Mouse (Mus musculus) thymus, postnatal 4 days (tissue): ENCODE measurements around the gene Mllt11.

ENCODE experiments used
- DNase-seq: peaks from one replicate; pipeline ENCODE4 v3.0.0; 2021

Mllt11 gene

DNA sequence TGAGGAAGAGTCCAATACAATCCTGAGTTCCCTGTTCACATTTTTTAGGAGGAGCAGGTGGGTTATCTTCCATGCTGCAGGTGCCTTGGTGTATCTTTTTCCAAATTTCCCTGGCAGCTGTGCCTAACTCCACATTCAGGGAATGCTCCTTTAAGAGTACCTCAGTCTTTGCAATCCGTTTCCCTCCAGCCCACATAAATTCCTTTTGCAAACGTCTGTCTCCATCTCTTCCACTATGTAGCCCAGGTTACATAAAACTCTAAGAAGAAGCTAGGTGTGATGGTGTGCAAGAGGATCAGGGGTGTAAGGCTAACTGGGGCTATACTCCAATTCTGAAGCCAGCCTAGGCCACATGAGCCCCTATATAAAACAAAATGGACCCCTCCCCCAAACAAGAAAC, 11.1 kb upstream of the Mllt11 start:
- no peak for DNase-seq

DNA sequence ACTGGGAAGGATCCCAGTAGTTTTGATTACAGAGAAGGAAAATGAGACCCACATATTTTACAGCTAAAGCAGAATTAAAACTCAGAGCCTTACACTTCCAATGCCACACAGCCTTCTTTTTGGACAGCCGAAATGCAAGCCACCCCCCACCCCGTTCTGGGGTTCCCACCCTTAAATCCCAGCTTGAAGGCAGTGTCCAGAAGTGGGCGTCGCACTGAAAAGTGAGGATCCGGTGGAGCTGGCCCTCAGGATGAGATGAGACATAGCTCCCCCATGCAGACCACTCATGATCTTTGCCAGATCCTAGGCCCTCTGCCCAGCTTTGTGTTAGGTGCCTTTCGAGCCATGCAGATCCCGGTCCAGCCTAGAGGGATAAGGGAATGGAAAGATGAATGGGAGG, 9.5 kb upstream of the Mllt11 start, which contains the start of gene Gm128:
Gene Gm128, minus strand, starts transcription at position 101 of the 400 bp plus-strand sequence.
- no peak for DNase-seq

DNA sequence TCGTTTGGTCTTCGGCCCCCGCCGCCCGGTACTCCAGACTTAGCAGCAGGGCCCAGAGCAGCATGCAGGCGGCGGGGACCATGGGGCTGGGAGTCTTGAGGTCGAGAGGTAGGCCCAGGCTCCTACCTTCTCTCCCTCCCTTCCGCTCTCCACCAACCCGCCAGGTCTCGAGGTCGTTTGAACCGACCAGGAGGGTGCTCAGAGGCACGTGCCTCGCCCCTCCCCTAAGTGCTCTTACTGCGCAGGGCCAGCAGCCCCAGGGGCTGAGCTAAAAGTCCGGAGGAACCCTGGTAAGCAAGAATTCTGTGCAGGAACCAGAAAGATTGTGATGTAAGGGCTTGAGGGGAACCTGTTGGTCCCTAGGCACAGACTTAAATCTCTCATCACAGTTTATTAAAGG, 8.9 kb upstream of the Mllt11 start:
- no peak for DNase-seq

DNA sequence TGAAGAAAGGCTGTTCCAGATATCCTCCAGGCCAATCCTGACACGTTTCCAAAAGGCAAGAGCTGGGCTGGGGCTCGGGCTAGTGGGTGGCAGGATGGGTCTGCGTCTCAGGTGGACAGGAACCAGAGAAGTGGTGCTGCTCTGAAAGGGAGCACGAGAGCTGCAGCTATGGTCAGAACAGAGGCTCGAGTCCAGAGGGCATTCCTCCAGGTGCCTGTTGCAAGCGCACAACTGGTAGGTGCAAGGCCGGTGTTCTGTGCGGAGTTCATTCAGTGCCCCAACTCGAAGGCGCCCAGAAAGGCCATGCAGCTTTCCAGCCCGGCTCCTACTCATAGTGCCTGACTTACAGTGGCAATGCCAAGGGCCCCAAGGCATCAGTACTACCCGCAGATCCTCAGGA, 8.0 kb upstream of the Mllt11 start:
- DNase-seq: no peak

DNA sequence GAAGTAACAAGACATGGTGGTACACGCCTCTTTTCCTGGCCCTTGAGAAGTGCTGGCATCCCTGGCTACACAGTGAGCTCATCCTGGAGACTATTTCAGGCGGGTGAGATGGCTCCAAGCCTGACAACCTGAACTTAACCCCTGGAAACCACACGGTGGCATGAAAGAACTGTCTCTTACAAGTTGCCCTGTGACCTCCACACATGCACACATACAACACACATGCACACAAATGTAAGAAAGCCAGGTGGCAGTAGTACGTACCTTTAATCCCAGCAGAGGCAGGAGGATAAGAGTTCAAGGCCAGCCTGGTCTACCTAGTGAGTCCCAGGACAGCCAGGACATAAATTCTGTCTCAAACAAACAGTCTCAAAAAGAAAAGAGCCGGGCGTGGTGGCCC, 7.1 kb upstream of the Mllt11 start:
- DNase-seq: no peak

DNA sequence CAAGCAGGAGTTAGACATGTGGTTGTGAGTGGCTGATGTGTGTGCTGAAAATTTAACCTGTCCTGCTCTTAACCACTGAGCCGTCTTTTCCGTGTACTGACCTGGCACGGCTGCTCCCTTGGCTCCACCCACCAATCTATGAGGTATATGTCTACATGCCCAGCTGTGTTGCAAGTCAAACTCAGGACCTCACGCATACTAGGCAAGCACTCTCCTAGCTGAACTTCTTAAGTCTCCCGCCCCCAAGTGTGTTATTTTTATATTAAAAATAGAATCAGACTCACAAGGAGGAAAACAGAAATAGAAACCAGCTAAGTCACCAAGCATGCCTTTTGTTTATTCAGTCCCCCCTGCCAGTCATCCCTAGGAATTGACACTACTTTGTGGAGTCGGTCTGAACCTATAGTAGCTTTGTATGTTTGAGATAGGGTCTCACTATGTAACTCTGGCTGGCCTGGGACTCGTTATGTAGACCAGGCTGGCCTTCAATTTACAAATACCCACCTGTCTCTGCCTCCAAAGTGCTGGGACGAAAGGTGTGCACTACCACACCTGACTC, 5.6 kb upstream of the Mllt11 start:
- DNase-seq: no peak

DNA sequence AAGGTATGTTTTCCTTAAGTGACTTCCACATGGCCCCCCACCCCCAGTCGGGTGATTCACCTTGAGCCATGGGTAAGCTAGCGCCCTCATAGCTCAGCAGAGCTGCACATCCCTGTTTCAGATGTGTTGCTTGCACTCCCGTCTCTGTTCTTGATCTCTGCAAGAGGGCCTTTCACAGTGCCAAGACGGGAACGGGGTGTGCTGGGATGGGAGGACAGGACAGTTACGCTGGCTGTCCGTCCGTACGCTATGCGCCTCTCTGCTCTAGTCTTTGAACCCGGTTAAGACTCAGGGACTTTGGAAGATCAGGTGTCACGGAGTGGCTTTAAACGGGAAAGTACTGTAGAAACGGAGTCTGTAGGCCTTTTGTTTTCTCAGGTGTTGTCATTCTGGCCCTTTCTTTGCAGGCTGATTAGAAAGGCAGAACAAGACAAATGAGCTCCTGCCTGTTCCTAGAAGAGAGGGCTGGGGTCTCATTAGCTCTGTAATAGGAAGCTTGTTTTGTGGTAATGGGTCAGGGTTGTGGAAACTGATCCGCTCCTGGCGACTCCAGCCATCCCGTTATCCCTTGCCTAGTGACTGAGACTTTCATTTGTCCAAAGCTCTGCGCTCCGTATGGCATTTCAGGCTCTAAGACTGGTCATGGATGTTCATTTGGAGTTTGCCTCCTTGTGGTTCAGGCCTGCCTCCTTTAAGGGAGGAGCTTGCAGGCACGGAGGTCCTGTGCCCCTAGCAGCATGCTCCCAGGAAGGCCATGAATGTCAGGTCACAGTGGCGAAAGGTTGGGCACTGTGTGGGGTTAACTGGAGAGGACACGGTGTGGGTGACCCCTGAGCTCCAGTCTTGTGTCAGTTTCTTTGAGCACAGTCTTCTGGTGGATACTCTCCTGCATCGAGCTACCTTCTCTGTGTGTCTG, 3.7 kb upstream of the Mllt11 start:
- DNase-seq: no peak

DNA sequence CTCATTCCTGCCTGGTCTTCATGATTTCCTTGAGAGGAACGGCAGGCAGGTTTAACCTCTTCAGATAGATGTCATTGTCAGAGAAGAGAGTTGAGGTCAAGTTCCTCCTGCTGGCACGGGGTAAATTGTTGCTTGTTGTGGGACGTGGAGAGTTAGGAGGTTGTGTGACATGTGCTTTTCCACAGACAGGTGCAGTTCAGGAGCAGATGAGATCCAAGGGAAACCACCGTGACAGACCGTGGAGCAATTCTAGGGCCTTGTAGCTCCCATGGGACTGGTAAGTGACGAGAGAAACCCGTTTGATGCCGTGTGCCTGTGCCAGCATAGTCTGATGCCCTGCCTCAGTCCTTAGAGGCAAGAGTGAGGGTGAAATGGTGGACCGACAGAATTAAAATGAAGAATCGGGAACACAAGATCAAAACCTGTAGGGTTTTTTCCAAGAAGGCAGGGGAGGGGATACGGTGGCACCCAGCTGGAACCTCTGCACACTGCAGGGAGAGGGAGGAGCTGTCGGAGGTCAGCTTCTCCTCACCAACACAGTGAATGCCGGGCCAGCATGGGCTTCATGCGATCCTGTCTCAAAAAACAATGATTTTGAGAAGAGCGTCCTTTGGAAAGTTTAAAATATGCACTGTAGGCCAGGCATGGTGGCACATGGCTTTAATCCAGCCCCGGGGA, 1.5 kb upstream of the Mllt11 start:
- DNase-seq: no peak

DNA sequence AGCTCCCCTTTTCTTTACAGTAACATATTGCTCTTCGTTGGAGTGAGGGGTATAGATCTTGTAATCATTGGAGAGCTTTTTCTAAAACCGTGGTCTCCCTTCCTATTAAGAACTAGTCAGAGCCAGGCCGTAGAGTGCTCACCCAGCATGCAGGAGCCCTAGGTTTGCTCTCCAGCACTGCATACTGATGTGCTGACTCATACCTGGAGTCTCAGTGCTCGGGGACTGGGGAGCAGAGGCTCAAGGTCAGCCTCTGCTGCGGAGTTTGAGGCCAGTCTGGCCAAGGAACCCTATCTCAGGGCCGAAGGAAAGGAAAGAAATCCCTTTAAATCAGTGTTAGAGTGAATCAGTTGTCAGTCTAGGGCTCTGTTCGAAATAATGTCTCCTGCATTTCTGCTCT, 800 bp upstream of the Mllt11 start:
- DNase-seq: no peak

DNA sequence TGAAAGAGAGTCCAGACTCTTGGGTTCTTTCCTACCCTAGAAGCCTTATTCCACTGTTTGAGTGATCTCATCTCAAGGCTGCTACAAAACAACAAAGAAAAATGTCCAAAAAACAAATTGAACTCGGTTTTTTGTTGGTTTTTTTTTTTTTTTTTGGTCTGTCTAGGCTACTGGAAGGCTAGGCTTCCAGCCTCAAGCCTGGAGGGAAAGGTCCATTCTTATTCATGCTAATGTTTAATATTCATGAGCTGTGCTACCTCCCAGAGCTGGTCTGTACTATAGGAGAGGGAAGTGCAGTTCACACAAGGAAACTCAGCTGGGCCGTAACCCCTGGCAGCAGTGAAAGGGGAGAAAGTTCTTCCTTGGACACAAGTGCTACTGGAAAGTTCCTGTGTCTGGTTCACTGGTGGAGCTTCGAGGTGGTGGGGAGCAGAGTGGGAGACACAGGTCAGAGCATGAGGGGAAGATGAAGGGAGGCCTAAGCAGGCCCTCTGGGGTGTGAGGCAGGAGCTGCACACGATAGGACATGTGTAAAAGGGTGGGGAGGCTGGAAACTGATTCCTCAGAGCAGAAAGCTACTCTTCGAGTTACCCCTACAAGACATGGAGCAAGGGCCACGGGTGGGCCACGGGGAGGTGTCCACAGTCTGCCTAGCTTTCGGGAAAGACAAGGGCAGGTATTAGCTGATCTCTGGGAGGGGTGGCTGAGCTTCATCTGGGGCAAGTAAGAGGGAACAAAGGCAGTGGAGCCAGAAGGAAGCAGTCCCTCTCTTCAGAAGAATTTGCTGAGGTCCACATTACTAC, 1.3 kb downstream of the Mllt11 start:
- peak; percentile 53 for DNase-seq

DNA sequence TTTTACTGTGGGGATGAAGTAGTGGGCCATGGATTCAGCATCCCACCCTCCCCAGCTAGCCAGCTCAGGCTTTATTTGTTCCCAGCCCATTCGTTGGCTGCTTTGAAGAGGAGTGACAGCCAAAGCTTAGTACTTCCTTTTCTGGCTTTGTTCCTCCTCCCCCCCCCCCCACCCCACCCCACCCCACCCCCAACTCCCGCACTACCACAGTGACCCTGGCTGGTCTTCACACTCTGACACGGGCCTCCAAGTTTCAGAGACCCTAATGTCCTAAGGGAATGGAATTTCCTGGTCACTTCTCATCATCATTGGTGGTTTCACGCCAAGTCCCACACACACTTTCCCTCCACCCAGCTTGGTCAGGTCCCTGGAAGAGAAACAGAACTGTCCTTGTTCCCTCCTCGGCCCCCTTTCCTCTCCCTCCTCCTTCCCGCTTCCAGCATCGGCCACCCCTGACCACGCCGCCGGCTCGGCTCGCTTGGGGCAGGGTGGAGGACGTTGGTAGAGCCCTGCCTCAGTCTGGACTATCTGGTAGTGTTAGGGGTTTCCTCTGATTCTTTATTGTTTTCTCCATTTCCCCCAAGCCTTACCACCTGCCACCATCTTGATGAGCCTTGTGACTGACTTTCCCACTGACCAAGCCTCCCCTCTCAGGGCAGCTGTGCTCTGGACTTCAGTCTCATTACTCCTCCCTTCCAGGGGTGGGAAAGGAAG, 2.0 kb downstream of the Mllt11 start:
- peak; percentile 56 for DNase-seq

DNA sequence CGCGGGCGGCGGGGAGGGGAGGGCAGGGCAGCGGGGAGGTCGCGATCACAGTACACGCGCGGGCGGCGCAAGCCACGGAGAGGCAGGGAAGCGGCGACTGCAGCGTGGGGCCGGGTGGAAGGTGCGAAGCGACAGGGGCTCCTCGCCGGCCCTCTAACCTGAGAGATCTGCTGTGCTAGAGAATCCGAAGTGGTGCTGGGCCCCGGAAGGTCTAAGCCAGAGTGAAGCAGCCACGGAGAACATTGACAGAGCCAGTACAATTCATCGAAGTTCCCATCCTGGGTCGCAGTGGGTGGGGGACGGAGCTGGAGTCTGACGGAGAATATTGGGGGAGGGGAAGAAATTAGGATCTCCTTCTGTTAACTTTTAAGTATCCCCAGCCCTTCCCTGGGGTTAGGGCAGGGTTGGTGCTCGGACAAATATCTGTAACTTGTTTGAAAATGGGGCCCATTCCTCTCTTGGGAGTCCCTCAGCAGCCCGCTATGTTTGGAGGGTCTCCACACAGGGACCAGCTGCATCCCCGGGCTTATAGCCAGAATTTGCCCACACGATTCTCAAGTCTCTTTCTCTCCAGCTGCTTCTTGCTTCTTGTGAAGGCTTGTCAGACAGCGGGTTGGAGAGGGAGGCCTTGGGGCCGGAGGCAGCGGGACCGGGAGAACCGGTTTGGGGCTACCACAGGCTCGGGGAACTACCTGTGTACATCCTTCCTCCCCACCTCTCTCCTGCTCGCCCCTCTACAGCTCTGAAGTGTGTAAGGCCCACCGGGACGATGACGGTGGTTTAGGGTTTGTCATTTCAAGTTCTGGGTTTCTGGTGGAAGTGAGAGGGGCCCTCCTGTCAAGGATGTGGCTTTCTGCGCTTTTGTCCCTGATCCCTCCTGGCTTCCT, 2.8 kb downstream of the Mllt11 start:
- peak; percentile 63 for DNase-seq

DNA sequence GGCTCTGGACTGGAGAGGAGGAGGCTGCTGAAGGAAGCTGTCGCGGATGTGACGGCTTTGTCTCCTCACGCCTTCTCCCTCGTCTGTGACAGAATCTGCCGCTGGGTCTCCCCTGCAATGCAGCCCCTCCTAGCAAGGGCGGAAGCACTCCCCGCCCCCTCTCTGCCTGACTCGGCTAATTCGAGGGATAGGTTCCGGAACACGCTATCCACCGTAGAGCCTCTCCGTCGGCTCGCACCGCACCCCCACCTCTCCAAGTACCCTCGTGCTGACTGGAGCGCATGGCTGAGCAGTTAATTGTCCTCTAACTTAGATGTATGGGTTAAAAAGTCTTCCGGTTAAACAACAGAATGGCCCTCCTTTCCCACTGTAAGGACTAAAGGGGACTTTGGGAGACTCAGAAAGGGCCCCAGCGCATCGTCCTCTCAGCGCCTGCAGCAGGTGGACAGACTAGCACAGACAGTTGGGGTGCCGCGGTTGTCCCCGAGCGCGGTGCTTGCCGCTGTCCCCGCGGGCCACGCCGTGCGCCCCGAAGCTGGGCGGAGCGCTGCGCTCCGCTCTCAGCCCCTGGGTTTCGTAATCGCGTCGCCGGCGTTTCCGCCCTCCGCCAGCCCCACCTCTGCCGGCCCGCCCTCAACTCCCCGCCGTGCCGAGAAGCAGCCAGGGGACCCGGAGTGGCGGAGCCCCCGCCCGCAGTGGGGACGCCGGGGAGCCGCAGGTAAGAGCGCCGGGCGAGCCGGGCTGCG, 3.6 kb downstream of the Mllt11 start, which contains the start of gene Cdc42se1:
Gene Cdc42se1, plus strand, starts transcription at position 585 of the 746 bp plus-strand sequence.
- DNase-seq: peak; percentile 92

DNA sequence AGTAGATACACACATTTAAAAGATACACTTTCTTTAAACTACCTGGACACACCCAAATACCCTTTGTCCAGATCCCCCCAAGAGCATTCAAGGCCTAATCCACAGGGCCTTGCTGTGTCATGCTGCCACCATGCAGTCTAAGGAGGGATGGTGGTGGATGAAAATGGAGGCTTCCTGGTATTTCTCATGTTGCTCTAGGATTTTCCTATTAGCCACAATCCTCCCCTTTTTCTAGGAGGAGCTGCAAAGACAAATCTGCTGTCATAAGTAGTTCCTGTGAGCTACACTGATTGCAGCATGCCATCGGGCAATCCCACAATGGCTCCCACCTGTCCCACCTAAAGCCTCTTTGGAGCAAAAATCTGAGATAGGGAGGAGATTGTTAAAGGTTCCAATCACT, 4.8 kb downstream of the Mllt11 start:
- DNase-seq: no peak

DNA sequence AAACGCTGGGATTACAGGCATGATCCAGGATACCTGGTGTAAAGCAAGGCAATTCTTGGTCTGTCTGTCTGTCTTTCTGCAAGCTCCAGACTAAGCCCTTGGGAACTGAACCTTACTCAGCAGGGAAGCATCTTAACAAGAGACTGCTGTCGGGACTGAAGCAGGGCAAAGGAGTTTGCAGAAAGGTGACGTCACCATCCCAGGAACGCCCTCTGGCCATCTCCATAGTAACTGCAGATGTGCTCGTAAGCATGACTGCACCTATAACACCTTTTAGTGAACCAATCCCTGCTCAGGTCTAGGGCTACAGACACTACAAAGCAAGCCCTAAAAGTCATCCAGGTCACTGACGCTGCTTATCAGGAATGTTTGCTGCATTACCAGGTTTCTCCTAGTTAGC, 7.7 kb downstream of the Mllt11 start:
- no peak for DNase-seq

DNA sequence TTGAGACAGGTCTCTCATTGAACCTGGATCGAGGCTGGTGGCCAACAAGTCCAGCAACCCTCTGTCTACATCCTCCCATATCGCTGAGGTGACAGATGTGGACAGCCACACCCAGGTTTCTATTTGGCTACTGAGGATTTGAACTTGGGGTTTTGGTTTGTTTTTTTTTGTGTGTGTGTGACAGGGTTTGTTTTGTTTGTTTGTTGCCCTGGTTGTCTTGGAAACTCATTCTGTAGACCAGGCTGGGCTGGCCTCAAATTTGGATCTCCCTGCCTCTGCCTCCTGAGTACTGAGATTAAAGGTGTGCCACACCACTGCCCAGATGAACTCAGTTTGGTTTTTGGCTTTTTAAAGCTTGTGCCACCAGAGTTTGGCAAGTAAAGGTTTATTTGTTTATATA, 8.9 kb downstream of the Mllt11 start:
- no peak for DNase-seq

DNA sequence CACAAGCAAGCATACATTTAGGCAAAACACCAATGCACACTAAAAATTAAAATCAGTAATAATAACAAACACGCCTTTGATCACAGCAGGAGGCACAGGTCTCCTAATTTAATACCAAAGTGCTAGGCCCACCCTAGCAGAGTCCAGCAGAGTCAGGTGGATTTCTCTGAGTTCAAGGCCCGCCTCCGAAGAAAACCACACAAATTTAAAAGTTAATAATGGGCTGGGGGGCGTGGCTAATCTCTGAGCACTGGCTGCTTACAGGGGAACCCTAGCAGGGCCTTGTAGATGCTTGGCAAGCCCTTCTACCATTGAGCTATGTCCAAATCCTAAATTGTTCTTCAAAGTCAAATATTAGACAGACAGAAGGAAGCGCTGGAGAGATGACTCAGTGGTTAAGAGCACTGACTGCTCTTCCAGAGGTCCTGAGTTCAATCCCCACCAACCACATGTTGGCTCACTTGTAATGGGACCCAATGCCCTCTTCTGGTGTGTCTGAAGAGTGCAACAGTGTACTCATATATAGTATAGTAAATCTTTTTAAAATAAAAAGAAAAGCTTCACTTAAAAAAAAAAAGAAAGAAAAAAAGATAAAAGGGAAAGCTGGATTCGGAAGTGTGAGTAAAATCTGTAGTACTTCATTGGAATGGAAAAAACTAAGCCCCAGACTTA, 13.4 kb downstream of the Mllt11 start:
- peak; percentile 48 for DNase-seq

DNA sequence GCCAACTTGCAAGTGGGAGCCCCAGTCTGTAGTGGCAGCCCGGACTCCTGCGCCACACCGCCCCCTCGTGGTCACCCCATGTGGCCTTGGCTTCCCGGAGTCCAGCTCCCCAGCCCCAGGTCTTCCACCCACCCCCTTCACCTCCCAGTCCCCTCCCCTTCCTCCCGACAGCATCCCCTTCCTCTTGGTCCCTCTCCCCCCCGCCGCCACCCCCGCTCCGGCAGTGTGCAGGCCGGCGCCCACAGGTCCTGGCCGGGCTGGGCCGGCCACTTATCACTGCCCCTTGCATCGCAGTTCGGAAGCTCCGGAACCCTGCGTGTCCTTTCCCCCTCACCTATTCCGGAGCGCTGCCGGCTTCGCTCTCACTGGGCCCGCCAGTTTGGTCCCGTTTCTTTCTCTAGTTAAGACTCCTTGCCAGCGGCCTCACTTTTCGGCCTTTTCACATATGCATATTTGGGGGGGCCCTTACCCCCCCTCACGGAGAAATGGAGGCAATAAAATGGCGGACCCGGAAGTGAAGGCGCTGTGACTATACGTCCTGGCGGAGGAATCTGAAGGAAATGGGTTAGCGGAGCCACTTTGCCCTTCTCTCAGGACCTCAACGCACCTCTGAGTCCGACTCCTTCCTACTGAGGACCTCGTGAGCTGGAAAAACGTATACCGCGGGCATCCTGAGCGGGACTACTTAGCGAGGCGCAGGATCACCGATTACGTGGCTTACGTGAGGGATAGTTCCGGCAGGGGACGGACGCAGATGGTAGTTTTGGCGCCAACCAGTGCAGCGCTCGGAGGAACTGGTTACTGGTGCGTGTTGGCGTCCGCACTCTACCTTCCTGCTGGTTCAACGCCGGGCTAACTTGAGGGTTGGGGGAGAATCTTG, 14.5 kb downstream of the Mllt11 start, which contains the start of gene Gabpb2:
Gene Gabpb2, minus strand, starts transcription at position 662 of the 880 bp plus-strand sequence.
- peak; percentile 99 for DNase-seq
